Mouse (Mus musculus): ENCODE results near the gene Ptgfrn. TPM values are rescaled to one million over a fixed set of nuclear protein-coding genes. Genes with fewer than 3 reads are reported as not detected.

Gene Ptgfrn
- polyA plus RNA-seq, 1 experiment, result not detected

GRCm38 (mm10) chr3:101141864-101142263 is 31.8 kb upstream of the Ptgfrn start:
- Histone ChIP-seq H3K9me3 (ENCODE audit: control insufficient read depth, low read length) (no peaks in the 10 kb centered on the region), H3K4me1 (ENCODE audit: control insufficient read depth) (no peaks in the 10 kb centered on the region), H3K36me3 (ENCODE audit: control insufficient read depth) (no peaks in the 10 kb centered on the region), H3K27me3 (ENCODE audit: control insufficient read depth) (no peaks in the 10 kb centered on the region), H3K4me3 (replicated peaks) (no peak overlapping the region)
- TF ChIP-seq TAL1 (IDR thresholded peaks at IDR 0.05; ENCODE audit: low read length), result no peak
- TF ChIP-seq GATA1 (IDR thresholded peaks at IDR 0.05; ENCODE audit: low read length), result no peak

GRCm38 (mm10) chr3:101139958-101140357 is 29.9 kb upstream of the Ptgfrn start:
- Histone ChIP-seq H3K9me3 (ENCODE audit: control insufficient read depth, low read length) (no peaks in the 10 kb centered on the region), H3K36me3 (ENCODE audit: control insufficient read depth) (no peaks in the 10 kb centered on the region), H3K27me3 (ENCODE audit: control insufficient read depth) (no peaks in the 10 kb centered on the region), H3K4me1 (ENCODE audit: control insufficient read depth) (no peaks in the 10 kb centered on the region), H3K4me3 (replicated peaks) (no peak overlapping the region)
- TF ChIP-seq GATA1 (IDR thresholded peaks at IDR 0.05; ENCODE audit: low read length) (no peak), TAL1 (IDR thresholded peaks at IDR 0.05; ENCODE audit: low read length) (no peak)

- H3K4me1 ChIP-seq (ENCODE audit: control insufficient read depth), result no peaks in the 10 kb centered on the region
- H3K27me3 ChIP-seq (ENCODE audit: control insufficient read depth), result no peaks in the 10 kb centered on the region
- TF ChIP-seq GATA1 (IDR thresholded peaks at IDR 0.05; ENCODE audit: low read length) (no peak), TAL1 (IDR thresholded peaks at IDR 0.05; ENCODE audit: low read length) (no peak)
- H3K36me3 ChIP-seq (ENCODE audit: control insufficient read depth), result no peaks in the 10 kb centered on the region
- no peaks in the 10 kb centered on the region for H3K9me3 ChIP-seq (ENCODE audit: control insufficient read depth, low read length)
- H3K4me3 ChIP-seq (replicated peaks), result no peak overlapping the region
Observed at GRCm38 (mm10) chr3:101136483-101136882, 26.4 kb upstream of the Ptgfrn start.

GRCm38 (mm10) chr3:101134861-101135260 is 24.8 kb upstream of the Ptgfrn start:
- Histone ChIP-seq H3K9me3 (ENCODE audit: control insufficient read depth, low read length) (no peaks in the 10 kb centered on the region), H3K4me3 (replicated peaks) (no peak overlapping the region), H3K4me1 (ENCODE audit: control insufficient read depth) (peaks cover 5% of the 10 kb centered on the region), H3K36me3 (ENCODE audit: control insufficient read depth) (no peaks in the 10 kb centered on the region), H3K27me3 (ENCODE audit: control insufficient read depth) (no peaks in the 10 kb centered on the region)
- no peak for TF ChIP-seq TAL1 (IDR thresholded peaks at IDR 0.05; ENCODE audit: low read length)
- TF ChIP-seq GATA1 (IDR thresholded peaks at IDR 0.05; ENCODE audit: low read length), result no peak

- Histone ChIP-seq H3K36me3 (ENCODE audit: control insufficient read depth) (no peaks in the 10 kb centered on the region), H3K4me3 (replicated peaks) (no peak overlapping the region), H3K4me1 (ENCODE audit: control insufficient read depth) (peaks cover 13% of the 10 kb centered on the region), H3K9me3 (ENCODE audit: control insufficient read depth, low read length) (no peaks in the 10 kb centered on the region), H3K27me3 (ENCODE audit: control insufficient read depth) (no peaks in the 10 kb centered on the region)
- no peak for TF ChIP-seq GATA1 (IDR thresholded peaks at IDR 0.05; ENCODE audit: low read length)
- no peak for TF ChIP-seq TAL1 (IDR thresholded peaks at IDR 0.05; ENCODE audit: low read length)
Observed at GRCm38 (mm10) chr3:101132981-101133380, 22.9 kb upstream of the Ptgfrn start.

GRCm38 (mm10) chr3:101131772-101132171 is 21.7 kb upstream of the Ptgfrn start:
- Histone ChIP-seq H3K27me3 (ENCODE audit: control insufficient read depth) (no peaks in the 10 kb centered on the region), H3K9me3 (ENCODE audit: control insufficient read depth, low read length) (no peaks in the 10 kb centered on the region), H3K36me3 (ENCODE audit: control insufficient read depth) (no peaks in the 10 kb centered on the region), H3K4me3 (replicated peaks) (no peak overlapping the region), H3K4me1 (ENCODE audit: control insufficient read depth) (peaks cover 13% of the 10 kb centered on the region)
- TF ChIP-seq TAL1 (IDR thresholded peaks at IDR 0.05; ENCODE audit: low read length), result no peak
- TF ChIP-seq GATA1 (IDR thresholded peaks at IDR 0.05; ENCODE audit: low read length), result no peak

- H3K9me3 ChIP-seq (ENCODE audit: control insufficient read depth, low read length), result no peaks in the 10 kb centered on the region
- no peaks in the 10 kb centered on the region for H3K36me3 ChIP-seq (ENCODE audit: control insufficient read depth)
- no peak overlapping the region for H3K4me3 ChIP-seq (replicated peaks)
- H3K4me1 ChIP-seq (ENCODE audit: control insufficient read depth), result peaks cover 13% of the 10 kb centered on the region
- TF ChIP-seq GATA1 (IDR thresholded peaks at IDR 0.05; ENCODE audit: low read length), result no peak
- no peak for TF ChIP-seq TAL1 (IDR thresholded peaks at IDR 0.05; ENCODE audit: low read length)
- H3K27me3 ChIP-seq (ENCODE audit: control insufficient read depth), result no peaks in the 10 kb centered on the region
Observed at GRCm38 (mm10) chr3:101130526-101130925, 20.4 kb upstream of the Ptgfrn start.

GRCm38 (mm10) chr3:101129620-101130019 is 19.5 kb upstream of the Ptgfrn start:
- H3K4me3 ChIP-seq (replicated peaks), result no peak overlapping the region
- H3K27me3 ChIP-seq (ENCODE audit: control insufficient read depth), result no peaks in the 10 kb centered on the region
- peaks cover 13% of the 10 kb centered on the region for H3K4me1 ChIP-seq (ENCODE audit: control insufficient read depth)
- H3K9me3 ChIP-seq (ENCODE audit: control insufficient read depth, low read length), result no peaks in the 10 kb centered on the region
- TF ChIP-seq TAL1 (IDR thresholded peaks at IDR 0.05; ENCODE audit: low read length), result no peak
- no peak for TF ChIP-seq GATA1 (IDR thresholded peaks at IDR 0.05; ENCODE audit: low read length)
- no peaks in the 10 kb centered on the region for H3K36me3 ChIP-seq (ENCODE audit: control insufficient read depth)

GRCm38 (mm10) chr3:101129090-101129489 is 19.0 kb upstream of the Ptgfrn start:
- TF ChIP-seq TAL1 (IDR thresholded peaks at IDR 0.05; ENCODE audit: low read length) (no peak), GATA1 (IDR thresholded peaks at IDR 0.05; ENCODE audit: low read length) (no peak)
- Histone ChIP-seq H3K36me3 (ENCODE audit: control insufficient read depth) (no peaks in the 10 kb centered on the region), H3K27me3 (ENCODE audit: control insufficient read depth) (no peaks in the 10 kb centered on the region), H3K4me3 (replicated peaks) (no peak overlapping the region), H3K9me3 (ENCODE audit: control insufficient read depth, low read length) (no peaks in the 10 kb centered on the region), H3K4me1 (ENCODE audit: control insufficient read depth) (peaks cover 13% of the 10 kb centered on the region)

GRCm38 (mm10) chr3:101127766-101128165 is 17.7 kb upstream of the Ptgfrn start:
- Histone ChIP-seq H3K36me3 (ENCODE audit: control insufficient read depth) (no peaks in the 10 kb centered on the region), H3K4me1 (ENCODE audit: control insufficient read depth) (peaks cover 13% of the 10 kb centered on the region), H3K4me3 (replicated peaks) (no peak overlapping the region), H3K27me3 (ENCODE audit: control insufficient read depth) (no peaks in the 10 kb centered on the region), H3K9me3 (ENCODE audit: control insufficient read depth, low read length) (no peaks in the 10 kb centered on the region)
- TF ChIP-seq GATA1 (IDR thresholded peaks at IDR 0.05; ENCODE audit: low read length) (no peak), TAL1 (IDR thresholded peaks at IDR 0.05; ENCODE audit: low read length) (no peak)

Measured in erythroblast, embryonic 14.5 days (primary cell).